Mouse (Mus musculus): ENCODE data around the gene Kif28. TPM values are rescaled to one million over a fixed set of nuclear protein-coding genes. Genes with fewer than 3 reads are reported as not detected.
"Not testable (repeated sequence)": the region's sequence is repeated elsewhere in the genome, so short reads cannot be mapped to it uniquely, and the experiment has no call there.

Gene Kif28
- polyA plus RNA-seq, 1 experiment from 2014 or later = not detected

- no peak overlapping the region for H3K9ac ChIP-seq (ENCODE audit: low read depth, low read length)
- TF ChIP-seq CTCF (IDR thresholded peaks at IDR 0.05; ENCODE audit: low read depth) = no peak
- H3K9me3 ChIP-seq (replicated peaks; ENCODE audit: low read length) = no peaks in the 10 kb centered on the region
- no peak for ATAC-seq (replicated peaks; ENCODE audit: low FRiP score, low read depth)
- 52% methylated on average over 4 of the region's 4 CpGs for WGBS
- no peak overlapping the region for H3K27ac ChIP-seq
- H3K27me3 ChIP-seq (ENCODE audit: insufficient read depth, low read length) = no peaks in the 10 kb centered on the region
- peak; percentile 11 for DNase-seq (ENCODE audit: low spot score)
- H3K4me1 ChIP-seq (replicated peaks; ENCODE audit: insufficient read depth, low read length) = peaks cover 4% of the 10 kb centered on the region; the same call in 1 of the 2 replicates
- H3K36me3 ChIP-seq (ENCODE audit: insufficient read depth, low read length) = no peaks in the 10 kb centered on the region
- H3K4me2 ChIP-seq (ENCODE audit: low read length) = no peak overlapping the region
- no peak overlapping the region for H3K4me3 ChIP-seq (replicated peaks; ENCODE audit: low read depth, low read length)
Measured at GRCm38 (mm10) chr1:179664309-179664930, 80.7 kb downstream of the Kif28 start.

GRCm38 (mm10) chr1:179663065-179663464, 82.0 kb downstream of the Kif28 start:
- Histone ChIP-seq H3K4me2 (ENCODE audit: low read length) (no peak overlapping the region), H3K9me3 (replicated peaks; ENCODE audit: low read length) (no peaks in the 10 kb centered on the region), H3K27ac (no peak overlapping the region), H3K27me3 (ENCODE audit: insufficient read depth, low read length) (no peaks in the 10 kb centered on the region), H3K36me3 (ENCODE audit: insufficient read depth, low read length) (no peaks in the 10 kb centered on the region), H3K9ac (ENCODE audit: low read depth, low read length) (no peak overlapping the region), H3K4me1 (replicated peaks; ENCODE audit: insufficient read depth, low read length) (no peaks in the 10 kb centered on the region), H3K4me3 (replicated peaks; ENCODE audit: low read depth, low read length) (no peak overlapping the region)
- no peak for TF ChIP-seq CTCF (IDR thresholded peaks at IDR 0.05; ENCODE audit: low read depth)
- DNase-seq (ENCODE audit: low spot score) = no peak
- ATAC-seq (replicated peaks; ENCODE audit: low FRiP score, low read depth) = no peak
- WGBS = 89% methylated on average over 5 of the region's 5 CpGs

GRCm38 (mm10) chr1:179651224-179651623, 93.8 kb downstream of the Kif28 start:
- H3K27me3 ChIP-seq (ENCODE audit: insufficient read depth, low read length) = no peaks in the 10 kb centered on the region
- H3K36me3 ChIP-seq (ENCODE audit: insufficient read depth, low read length) = no peaks in the 10 kb centered on the region
- H3K9me3 ChIP-seq (replicated peaks; ENCODE audit: low read length) = no peaks in the 10 kb centered on the region
- no peak overlapping the region for H3K9ac ChIP-seq (ENCODE audit: low read depth, low read length)
- no peaks in the 10 kb centered on the region for H3K4me1 ChIP-seq (replicated peaks; ENCODE audit: insufficient read depth, low read length)
- ATAC-seq (replicated peaks; ENCODE audit: low FRiP score, low read depth) (no peak), DNase-seq (ENCODE audit: low spot score) (no peak)
- no peak overlapping the region for H3K4me3 ChIP-seq (replicated peaks; ENCODE audit: low read depth, low read length)
- 85% methylated on average over 5 of the region's 5 CpGs for WGBS
- H3K27ac ChIP-seq = no peak overlapping the region
- no peak overlapping the region for H3K4me2 ChIP-seq (ENCODE audit: low read length)
- TF ChIP-seq CTCF (IDR thresholded peaks at IDR 0.05; ENCODE audit: low read depth) = no peak

- Histone ChIP-seq H3K4me1 (replicated peaks; ENCODE audit: insufficient read depth, low read length) (no peaks in the 10 kb centered on the region), H3K36me3 (ENCODE audit: insufficient read depth, low read length) (no peaks in the 10 kb centered on the region), H3K27me3 (ENCODE audit: insufficient read depth, low read length) (no peaks in the 10 kb centered on the region), H3K9ac (ENCODE audit: low read depth, low read length) (no peak overlapping the region), H3K27ac (no peak overlapping the region), H3K4me2 (ENCODE audit: low read length) (no peak overlapping the region), H3K4me3 (replicated peaks; ENCODE audit: low read depth, low read length) (no peak overlapping the region), H3K9me3 (replicated peaks; ENCODE audit: low read length) (no peaks in the 10 kb centered on the region)
- 55% methylated on average over 4 of the region's 4 CpGs for WGBS
- DNase-seq (ENCODE audit: low spot score) (peak; percentile 8), ATAC-seq (replicated peaks; ENCODE audit: low FRiP score, low read depth) (no peak)
- TF ChIP-seq CTCF (IDR thresholded peaks at IDR 0.05; ENCODE audit: low read depth) = no peak
Measured at GRCm38 (mm10) chr1:179650284-179650683, 94.8 kb downstream of the Kif28 start.

- TF ChIP-seq CTCF (IDR thresholded peaks at IDR 0.05; ENCODE audit: low read depth) = no peak
- no peak for ATAC-seq (replicated peaks; ENCODE audit: low FRiP score, low read depth)
- no peak overlapping the region for H3K9ac ChIP-seq (ENCODE audit: low read depth, low read length)
Measured at GRCm38 (mm10) chr1:179649324-179649723, 95.7 kb downstream of the Kif28 start.

GRCm38 (mm10) chr1:179648678-179649077, 96.4 kb downstream of the Kif28 start:
- H3K36me3 ChIP-seq (ENCODE audit: insufficient read depth, low read length); H3K9me3 ChIP-seq (replicated peaks; ENCODE audit: low read length); ATAC-seq (replicated peaks; ENCODE audit: low FRiP score, low read depth); H3K4me3 ChIP-seq (replicated peaks; ENCODE audit: low read depth, low read length); H3K27ac ChIP-seq; DNase-seq (ENCODE audit: low spot score); H3K9ac ChIP-seq (ENCODE audit: low read depth, low read length); H3K27me3 ChIP-seq (ENCODE audit: insufficient read depth, low read length); H3K4me1 ChIP-seq (replicated peaks; ENCODE audit: insufficient read depth, low read length); H3K4me2 ChIP-seq (ENCODE audit: low read length): not testable (repeated sequence)
- 75% methylated on average over 4 of the region's 5 CpGs for WGBS

More at GRCm38 (mm10) chr1:179649324-179649723, 95.7 kb downstream of the Kif28 start:
- no peaks in the 10 kb centered on the region for H3K27me3 ChIP-seq (ENCODE audit: insufficient read depth, low read length)
- no peaks in the 10 kb centered on the region for H3K36me3 ChIP-seq (ENCODE audit: insufficient read depth, low read length)
- H3K27ac ChIP-seq = no peak overlapping the region
- no peaks in the 10 kb centered on the region for H3K9me3 ChIP-seq (replicated peaks; ENCODE audit: low read length)
- no peak for DNase-seq (ENCODE audit: low spot score)
- no peaks in the 10 kb centered on the region for H3K4me1 ChIP-seq (replicated peaks; ENCODE audit: insufficient read depth, low read length)
- 87% methylated on average over 3 of the region's 3 CpGs for WGBS
- no peak overlapping the region for H3K4me2 ChIP-seq (ENCODE audit: low read length)
- no peak overlapping the region for H3K4me3 ChIP-seq (replicated peaks; ENCODE audit: low read depth, low read length)

- no peak for TF ChIP-seq CTCF (IDR thresholded peaks at IDR 0.05; ENCODE audit: low read depth)
- no peaks in the 10 kb centered on the region for H3K27me3 ChIP-seq (ENCODE audit: insufficient read depth, low read length)
- H3K9ac ChIP-seq (ENCODE audit: low read depth, low read length) = no peak overlapping the region
- no peak overlapping the region for H3K27ac ChIP-seq
- no peak for DNase-seq (ENCODE audit: low spot score)
- H3K4me2 ChIP-seq (ENCODE audit: low read length) = peak overlapping the region; percentile 47
- no peaks in the 10 kb centered on the region for H3K36me3 ChIP-seq (ENCODE audit: insufficient read depth, low read length)
- ATAC-seq (replicated peaks; ENCODE audit: low FRiP score, low read depth) = no peak
- no peak overlapping the region for H3K4me3 ChIP-seq (replicated peaks; ENCODE audit: low read depth, low read length)
- H3K4me1 ChIP-seq (replicated peaks; ENCODE audit: insufficient read depth, low read length) = no peaks in the 10 kb centered on the region
- 14% methylated on average over 4 of the region's 4 CpGs for WGBS
- no peaks in the 10 kb centered on the region for H3K9me3 ChIP-seq (replicated peaks; ENCODE audit: low read length)
Measured at GRCm38 (mm10) chr1:179645980-179646268, 99.1 kb downstream of the Kif28 start.

Other genes with a start within 250 kb of the Kif28 start
- 18.3 and 20.5 TPM in 2 replicates for gene Smyd3, start 227.2 kb downstream of the Kif28 start, polyA plus RNA-seq (2015; fragmentation: Nextera tagmentation; extraction: Ambion mirVana)
- 38.9 and 40.7 TPM in 2 replicates for gene Tfb2m, start 199.0 kb downstream of the Kif28 start, polyA plus RNA-seq (2015; fragmentation: Nextera tagmentation; extraction: Ambion mirVana)
- gene Cnst, start 198.9 kb downstream of the Kif28 start, polyA plus RNA-seq (2015; fragmentation: Nextera tagmentation; extraction: Ambion mirVana) = 9.7 and 11.2 TPM in 2 replicates
- 71.9 and 76.8 TPM in 2 replicates for gene Sccpdh, start 77.1 kb downstream of the Kif28 start, polyA plus RNA-seq (2015; fragmentation: Nextera tagmentation; extraction: Ambion mirVana)
- not detected in 2 replicates for gene Gm10518, start 58.1 kb upstream of the Kif28 start, polyA plus RNA-seq (2015; fragmentation: Nextera tagmentation; extraction: Ambion mirVana)
- 12.3 and 15.1 TPM in 2 replicates for gene Ahctf1, start 58.4 kb upstream of the Kif28 start, polyA plus RNA-seq (2015; fragmentation: Nextera tagmentation; extraction: Ambion mirVana)
- gene Cdc42bpa, start 215.2 kb upstream of the Kif28 start, polyA plus RNA-seq (2015; fragmentation: Nextera tagmentation; extraction: Ambion mirVana) = 15.8 and 17.4 TPM in 2 replicates